Mouse (Mus musculus): ENCODE measurements around the gene Urah. TPM values are rescaled to one million over a fixed set of nuclear protein-coding genes. Genes with fewer than 3 reads are reported as not detected.

The Urah gene
- polyA plus RNA-seq, 1 experiment from 2014 or later = not detected

DNA sequence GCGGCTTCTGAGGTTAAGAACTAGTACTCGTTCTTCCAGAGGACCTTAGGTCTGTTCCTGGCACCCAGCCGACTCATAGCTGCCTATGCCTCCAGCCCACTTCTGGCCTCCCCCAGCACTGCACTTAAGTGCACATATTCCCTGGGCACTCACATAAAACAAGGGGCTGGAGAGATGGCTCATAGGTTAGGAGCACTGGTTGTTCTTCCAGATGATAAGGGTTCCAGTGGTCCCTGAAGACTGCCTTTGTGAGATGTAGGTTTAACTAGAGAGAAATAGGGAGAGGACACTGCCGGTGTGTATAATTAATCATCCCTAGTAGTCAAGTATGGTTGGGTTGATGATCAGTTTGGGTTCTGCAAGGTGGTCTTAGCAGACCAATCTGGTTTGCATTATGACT, 12.1 kb upstream of the Urah start:
- H3K36me3 ChIP-seq (ENCODE audit: inconsistent target) = no peaks in the 10 kb centered on the region
- no peaks in the 10 kb centered on the region for H3K79me2 ChIP-seq (ENCODE audit: inconsistent target)
- 88% methylated on average over 4 of the region's 4 CpGs for WGBS (ENCODE audit: missing documents)
- H3K4me3 ChIP-seq (ENCODE audit: inconsistent target) = no peak overlapping the region
- no peak overlapping the region for H3K27ac ChIP-seq

DNA sequence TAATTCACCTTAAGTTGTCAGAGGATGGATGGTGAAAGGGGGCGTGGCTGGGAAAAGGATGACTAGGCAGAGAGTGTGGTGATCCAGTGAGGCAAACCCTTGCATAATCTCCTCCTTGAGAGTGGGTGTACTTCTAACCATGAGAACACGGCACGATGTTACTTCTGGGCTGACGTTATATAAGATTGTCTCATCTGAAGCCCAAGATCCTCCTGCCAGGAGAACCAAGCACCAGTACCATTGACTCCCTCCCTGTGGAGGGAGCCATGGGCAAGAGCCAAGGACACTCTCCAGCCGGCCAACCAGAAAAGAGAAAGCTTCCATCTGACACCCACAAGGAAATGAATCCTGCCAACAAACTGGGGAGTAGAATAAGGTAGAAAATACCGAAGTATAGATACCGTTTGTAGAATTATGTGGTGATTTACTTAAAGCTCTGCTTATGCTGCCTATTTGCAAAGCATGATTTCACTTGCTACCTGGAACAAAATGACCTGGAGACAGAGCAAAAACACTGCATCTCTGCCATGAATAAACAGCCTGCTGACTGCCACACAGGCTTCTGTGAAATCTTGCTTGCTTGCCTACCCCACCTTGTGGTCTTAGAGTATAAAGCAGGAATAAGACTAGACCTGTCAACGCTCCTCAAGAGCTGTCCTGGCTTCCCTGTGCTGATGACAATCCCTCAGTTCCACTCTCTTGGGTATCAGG, 6.5 kb upstream of the Urah start:
- Histone ChIP-seq H3K36me3 (ENCODE audit: inconsistent target) (no peaks in the 10 kb centered on the region), H3K79me2 (ENCODE audit: inconsistent target) (no peaks in the 10 kb centered on the region), H3K27ac (no peak overlapping the region), H3K4me3 (ENCODE audit: inconsistent target) (no peak overlapping the region)
- WGBS (ENCODE audit: missing documents) = 6% methylated on average over 8 of the region's 8 CpGs

- Histone ChIP-seq H3K36me3 (ENCODE audit: inconsistent target) (no peaks in the 10 kb centered on the region), H3K27ac (peak overlapping the region; percentile 82), H3K79me2 (ENCODE audit: inconsistent target) (no peaks in the 10 kb centered on the region), H3K4me3 (ENCODE audit: inconsistent target) (no peak overlapping the region)
- 24% methylated on average over 6 of the region's 6 CpGs for WGBS (ENCODE audit: missing documents)
Observed at GRCm38 (mm10) chr7:140831447-140831846, 3.4 kb upstream of the Urah start.

DNA sequence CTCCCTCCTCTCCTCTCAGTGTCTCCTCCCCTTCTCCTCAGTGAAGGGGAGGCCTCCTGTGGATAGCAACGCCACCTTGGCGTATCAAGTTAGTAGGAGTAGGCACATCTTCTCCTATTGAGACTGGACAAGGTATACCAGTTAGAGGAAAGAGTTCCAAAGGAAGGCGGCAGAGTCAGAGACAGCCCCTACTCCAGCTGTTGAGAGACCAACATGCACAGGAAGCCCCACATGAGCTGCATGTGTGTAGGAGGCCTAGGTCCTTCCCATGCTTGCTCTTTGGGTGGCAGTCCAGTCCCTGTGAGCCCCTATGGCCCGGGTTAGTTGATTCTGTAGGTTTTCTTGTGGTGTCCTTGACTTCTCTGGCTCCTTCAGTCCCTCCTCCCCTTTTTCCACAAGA, 1.5 kb upstream of the Urah start:
- Histone ChIP-seq H3K4me3 (ENCODE audit: inconsistent target) (no peak overlapping the region), H3K79me2 (ENCODE audit: inconsistent target) (no peaks in the 10 kb centered on the region), H3K36me3 (ENCODE audit: inconsistent target) (no peaks in the 10 kb centered on the region), H3K27ac (no peak overlapping the region)
- WGBS (ENCODE audit: missing documents) = 98% methylated on average over 4 of the region's 4 CpGs

DNA sequence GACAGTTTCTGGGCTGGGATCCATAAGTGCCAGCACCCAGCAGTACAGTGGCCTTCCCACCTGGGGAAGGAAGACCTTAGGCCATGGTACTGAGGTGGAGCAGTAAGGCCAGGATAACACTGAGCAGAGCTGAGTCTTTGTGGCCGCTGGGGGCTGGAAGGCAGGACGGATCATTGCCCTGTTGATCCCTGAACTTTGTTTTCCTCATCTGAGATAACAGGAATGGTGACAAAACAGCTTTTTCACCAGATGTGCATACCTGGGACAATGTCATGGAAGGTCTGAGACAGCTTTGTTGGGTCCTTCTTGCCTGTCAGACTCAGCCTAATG, 905 bp downstream of the Urah start:
- no peaks in the 10 kb centered on the region for H3K79me2 ChIP-seq (ENCODE audit: inconsistent target)
- H3K36me3 ChIP-seq (ENCODE audit: inconsistent target) = no peaks in the 10 kb centered on the region
- WGBS (ENCODE audit: missing documents) = 97% methylated on average over 2 of the region's 2 CpGs
- H3K4me3 ChIP-seq (ENCODE audit: inconsistent target) = no peak overlapping the region
- H3K27ac ChIP-seq = no peak overlapping the region

GRCm38 (mm10) chr7:140836243-140837115, 1.7 kb downstream of the Urah start:
- no peak overlapping the region for H3K4me3 ChIP-seq (ENCODE audit: inconsistent target)

DNA sequence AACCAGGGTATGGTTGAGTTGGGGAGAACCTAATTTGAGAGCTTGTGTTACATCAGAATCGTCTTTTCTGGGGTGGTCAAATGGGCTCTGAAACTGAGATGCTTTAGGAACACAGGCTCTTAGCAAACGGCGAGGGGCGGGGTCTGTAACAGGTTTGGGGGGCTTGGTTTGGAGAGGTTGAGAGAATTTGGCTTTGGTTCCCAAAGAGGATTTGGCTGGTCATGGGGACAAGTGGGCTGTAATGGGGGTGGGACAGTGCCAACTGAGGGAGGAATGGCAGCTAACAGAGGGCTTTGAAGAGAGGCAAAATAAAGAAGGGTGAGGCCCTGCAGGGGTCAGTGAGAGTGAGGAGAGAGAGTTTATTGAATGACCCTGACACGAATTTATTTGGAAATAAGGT, 4.7 kb downstream of the Urah start:
- WGBS (ENCODE audit: missing documents) = 72% methylated on average over 5 of the region's 5 CpGs

More at GRCm38 (mm10) chr7:140836243-140837115, 1.7 kb downstream of the Urah start:
- no peaks in the 10 kb centered on the region for H3K79me2 ChIP-seq (ENCODE audit: inconsistent target)
- H3K27ac ChIP-seq = no peak overlapping the region
- 94% methylated on average over 9 of the region's 9 CpGs for whole genome bisulfite sequencing (ENCODE audit: missing documents)
- H3K36me3 ChIP-seq (ENCODE audit: inconsistent target) = no peaks in the 10 kb centered on the region

GRCm38 (mm10) chr7:140840750-140841735, 6.2 kb downstream of the Urah start:
- Histone ChIP-seq H3K27ac (no peak overlapping the region), H3K79me2 (ENCODE audit: inconsistent target) (no peaks in the 10 kb centered on the region), H3K36me3 (ENCODE audit: inconsistent target) (no peaks in the 10 kb centered on the region), H3K4me3 (ENCODE audit: inconsistent target) (no peak overlapping the region)
- WGBS (ENCODE audit: missing documents) = 59% methylated on average over 18 of the region's 19 CpGs

More for the DNA sequence above, 4.7 kb downstream of the Urah start:
- no peaks in the 10 kb centered on the region for H3K79me2 ChIP-seq (ENCODE audit: inconsistent target)
- no peak overlapping the region for H3K4me3 ChIP-seq (ENCODE audit: inconsistent target)
- H3K27ac ChIP-seq = no peak overlapping the region
- no peaks in the 10 kb centered on the region for H3K36me3 ChIP-seq (ENCODE audit: inconsistent target)

- WGBS (ENCODE audit: missing documents) = 90% methylated on average over 7 of the region's 7 CpGs
- no peaks in the 10 kb centered on the region for H3K36me3 ChIP-seq (ENCODE audit: inconsistent target)
- H3K4me3 ChIP-seq (ENCODE audit: inconsistent target) = no peak overlapping the region
- no peaks in the 10 kb centered on the region for H3K79me2 ChIP-seq (ENCODE audit: inconsistent target)
- no peak overlapping the region for H3K27ac ChIP-seq
Observed at GRCm38 (mm10) chr7:140843806-140844205, 9.0 kb downstream of the Urah start.

GRCm38 (mm10) chr7:140844905-140845665, 10.3 kb downstream of the Urah start, which contains the start of gene Scgb1c1:
Gene Scgb1c1, plus strand, starts transcription at chr7:140845547.
- H3K36me3 ChIP-seq (ENCODE audit: inconsistent target) = no peaks in the 10 kb centered on the region
- 38% methylated on average over 14 of the region's 14 CpGs for WGBS (ENCODE audit: missing documents)
- H3K27ac ChIP-seq = no peak within 1 kb of the TSS
- no peak within 1 kb of the TSS for H3K4me3 ChIP-seq (ENCODE audit: inconsistent target)
- H3K79me2 ChIP-seq (ENCODE audit: inconsistent target) = no peaks in the 10 kb centered on the region

DNA sequence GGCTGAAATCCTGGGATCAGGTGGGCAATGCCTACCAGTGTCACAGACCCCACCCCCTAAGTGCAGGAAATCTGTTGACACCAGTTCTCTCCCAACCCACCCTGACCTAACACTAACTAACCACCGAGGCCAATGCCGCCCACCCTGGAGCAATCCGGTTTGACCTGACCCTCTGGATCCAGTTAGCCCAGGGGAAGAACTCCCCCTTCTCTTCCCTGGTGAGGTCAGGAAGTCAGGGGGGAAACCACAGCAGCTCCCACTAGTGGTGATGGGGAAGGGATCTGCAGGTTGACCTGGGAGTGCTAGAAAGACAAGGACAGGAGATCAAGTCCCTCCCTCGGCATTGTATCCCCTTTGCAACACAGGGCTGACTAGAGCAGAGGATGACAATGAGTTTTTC, 10.9 kb downstream of the Urah start:
- no peaks in the 10 kb centered on the region for H3K36me3 ChIP-seq (ENCODE audit: inconsistent target)
- H3K79me2 ChIP-seq (ENCODE audit: inconsistent target) = no peaks in the 10 kb centered on the region
- no peak overlapping the region for H3K4me3 ChIP-seq (ENCODE audit: inconsistent target)
- no peak overlapping the region for H3K27ac ChIP-seq
- WGBS (ENCODE audit: missing documents) = 67% methylated on average over 4 of the region's 4 CpGs

DNA sequence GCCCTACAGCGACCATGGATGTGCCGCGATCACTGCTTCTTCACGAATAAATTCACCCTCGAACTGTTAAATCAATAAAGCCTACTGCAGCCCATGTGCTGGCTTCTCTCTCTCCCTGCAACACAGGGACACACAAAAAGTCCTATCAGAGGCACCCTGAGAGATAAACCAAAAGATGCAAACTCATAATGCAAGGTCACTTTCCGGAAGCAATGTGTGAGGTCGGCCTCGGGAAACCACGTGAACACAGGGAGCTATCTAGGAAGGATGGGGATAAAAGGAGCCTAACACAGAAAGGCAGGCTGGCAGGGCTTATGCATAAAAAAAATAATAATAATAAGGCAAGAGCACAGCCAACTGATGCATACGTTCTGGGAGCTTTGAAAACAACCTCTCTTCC, 11.9 kb downstream of the Urah start:
- Histone ChIP-seq H3K27ac (no peak overlapping the region), H3K36me3 (ENCODE audit: inconsistent target) (no peaks in the 10 kb centered on the region), H3K4me3 (ENCODE audit: inconsistent target) (no peak overlapping the region), H3K79me2 (ENCODE audit: inconsistent target) (no peaks in the 10 kb centered on the region)
- 84% methylated on average over 10 of the region's 10 CpGs for WGBS (ENCODE audit: missing documents)

DNA sequence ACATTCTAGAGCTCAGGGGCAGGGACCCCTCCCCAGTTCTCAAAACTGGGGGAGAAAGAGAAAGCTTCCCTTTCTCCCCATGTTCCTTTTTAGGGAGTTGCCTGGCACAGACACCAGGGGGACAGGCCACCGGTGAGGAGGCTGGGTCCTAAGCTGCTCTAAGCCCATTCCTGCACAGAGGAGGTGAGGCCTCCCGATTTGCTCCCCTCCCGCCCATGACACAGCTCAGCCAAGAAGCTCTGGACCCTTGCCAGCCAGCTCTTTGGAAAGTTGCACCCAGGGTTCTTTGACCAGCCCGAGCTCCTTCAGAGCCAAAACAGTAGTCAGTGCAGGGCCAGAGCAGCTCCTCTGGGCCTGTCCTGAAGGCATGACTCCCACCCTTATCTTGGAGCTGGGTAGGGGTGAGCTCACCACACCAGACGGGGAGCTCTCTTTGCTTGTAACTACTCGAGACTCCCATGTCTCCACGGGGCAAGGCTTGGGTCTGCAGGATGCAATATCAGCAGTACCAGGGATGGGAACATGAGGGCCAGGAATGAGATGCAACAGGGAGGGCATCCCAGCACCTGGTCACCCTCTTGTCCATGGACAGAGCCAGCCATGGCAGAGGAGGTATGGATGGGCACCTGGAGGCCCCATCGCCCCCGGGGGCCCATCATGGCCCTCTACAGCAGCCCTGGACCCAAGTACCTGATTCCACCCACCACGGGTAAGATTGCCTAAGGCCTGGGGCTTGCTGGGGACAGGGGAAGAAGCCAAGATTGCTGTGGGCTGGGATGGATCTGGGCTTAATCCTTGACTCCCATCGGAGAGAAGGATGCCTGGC, 13.2 kb downstream of the Urah start, which contains the start of gene Odf3:
Gene Odf3, plus strand, starts transcription at position 51 of the 826 bp plus-strand sequence.
- no peak within 1 kb of the TSS for H3K27ac ChIP-seq
- WGBS (ENCODE audit: missing documents) = 83% methylated on average over 11 of the region's 11 CpGs
- H3K36me3 ChIP-seq (ENCODE audit: inconsistent target) = peaks cover 6% of the 10 kb centered on the region
- H3K4me3 ChIP-seq (ENCODE audit: inconsistent target) = no peak within 1 kb of the TSS
- peaks cover 4% of the 10 kb centered on the region; the same call in 1 of the 2 replicates for H3K79me2 ChIP-seq (ENCODE audit: inconsistent target)
